In genomic region chr16:86454031-86454430, GRCm38 (mm10) we compare ENCODE assay signal across 13 mouse cellular contexts.
"Had no signal": no experiment of that assay in that cellular context is flagged by ENCODE, and none has a peak within 500 bp of the region (broad histone marks: within the 10 kb centered on the region; RNA-seq: fewer than 3 reads in every experiment).

No protein-coding gene starts in this region.

- H3K4me2 ChIP-seq: limb, embryonic 15.5 days; liver, embryonic 13.5 days; midbrain, embryonic 12.5 days; neural tube, embryonic 13.5 days had no signal

- H3K4me1 ChIP-seq: limb, embryonic 15.5 days; liver, embryonic 13.5 days; midbrain, embryonic 12.5 days; neural tube, embryonic 13.5 days had no signal

- H3K9me3 ChIP-seq: limb, embryonic 15.5 days; liver, embryonic 13.5 days; midbrain, embryonic 12.5 days; neural tube, embryonic 13.5 days had no signal

- H3K27ac ChIP-seq: limb, embryonic 15.5 days; liver, embryonic 13.5 days; midbrain, embryonic 12.5 days; neural tube, embryonic 13.5 days had no signal

- H3K4me3 ChIP-seq: limb, embryonic 15.5 days; liver, embryonic 13.5 days; midbrain, embryonic 12.5 days; neural tube, embryonic 13.5 days had no signal

- DNase-seq: layer of hippocampus, adult 9-11 months; layer of hippocampus, postnatal 36 days; liver, embryonic 13.5 days; lung, adult 18-20 months; right cerebral cortex, adult 18-20 months; right cerebral cortex, postnatal 4 days; spleen, adult 18-20 months; thymus, adult 18-20 months; thymus, postnatal 14 days had no signal

- H3K9ac ChIP-seq: limb, embryonic 15.5 days; liver, embryonic 13.5 days; midbrain, embryonic 12.5 days; neural tube, embryonic 13.5 days had no signal

- H3K36me3 ChIP-seq: limb, embryonic 15.5 days; liver, embryonic 13.5 days; midbrain, embryonic 12.5 days; neural tube, embryonic 13.5 days had no signal

- H3K27me3 ChIP-seq: limb, embryonic 15.5 days; liver, embryonic 13.5 days; midbrain, embryonic 12.5 days; neural tube, embryonic 13.5 days had no signal

- ATAC-seq: midbrain, embryonic 16.5 days had no signal
